Mouse (Mus musculus) heart, adult 2 months (tissue): ENCODE results near the gene Afap1l2. TPM values are rescaled to one million over a fixed set of nuclear protein-coding genes. Genes with fewer than 3 reads are reported as not detected.

Source experiments
- DNase-seq, 2 experiments: peaks; one replicate each; pipeline ENCODE4 v3.0.0; 2021
- H3K27ac ChIP-seq: fragments of 200-600 bp; 2 replicates; pipeline ENCODE4 v1.8.1; 2022
- H3K27me3 ChIP-seq: fragments of 200-500 bp; 2 replicates; pipeline ENCODE4 v1.6.1; 2012; ENCODE audit warnings: mild to moderate bottlenecking, low read length, inconsistent platforms, mixed read lengths; ENCODE audit not compliant: control insufficient read depth, insufficient read depth
- H3K36me3 ChIP-seq: fragments of 200-500 bp; 2 replicates; pipeline ENCODE4 v1.6.1; 2012; ENCODE audit warnings: low read length, inconsistent platforms; ENCODE audit not compliant: control insufficient read depth, insufficient read depth
- H3K4me1 ChIP-seq: fragments of 200-500 bp; 2 replicates; pipeline ENCODE4 v1.6.1; 2011; ENCODE audit warnings: low read length; ENCODE audit not compliant: control insufficient read depth, insufficient read depth
- H3K4me3 ChIP-seq: fragments of 200-600 bp; 2 replicates; pipeline ENCODE4 v1.8.1; 2022
- H3K79me2 ChIP-seq: fragments of 200-500 bp; replicated peaks from 2 replicates; pipeline ENCODE4 v1.6.1; 2012; ENCODE audit warnings: mild to moderate bottlenecking, inconsistent platforms, low read length, moderate library complexity, mixed read lengths; ENCODE audit not compliant: control insufficient read depth, insufficient read depth
- H3K9ac ChIP-seq: fragments of 200-500 bp; 2 replicates; pipeline ENCODE4 v1.6.1; 2012; ENCODE audit warnings: low read depth, mild to moderate bottlenecking, control low read depth, inconsistent platforms, low read length, mixed read lengths
- CTCF ChIP-seq: fragments of 200-600 bp; IDR thresholded peaks from 2 replicates; pipeline ENCODE4 v1.8.1; 2022; ENCODE audit warnings: antibody characterized with exemption, mild to moderate bottlenecking, moderate library complexity
- EP300 ChIP-seq: fragments of 200-500 bp; IDR thresholded peaks from 2 replicates; pipeline ENCODE4 v1.6.1; 2011; ENCODE audit warnings: low read depth, low read length, control low read depth; ENCODE audit not compliant: insufficient read depth
- POLR2A ChIP-seq: fragments of 200-500 bp; IDR thresholded peaks from 2 replicates; pipeline ENCODE4 v1.6.1; 2011; ENCODE audit warnings: mild to moderate bottlenecking, low read depth, low read length, control low read depth; ENCODE audit not compliant: insufficient read depth
- WGBS: fragments of 180-500 bp; shearing (Covaris S2); methylation state at CpG from one replicate; pipeline ENCODE4 v1.1.7; 2018; 5-methylcytosine and 5-hydroxymethylcytosine counted together
- intact Hi-C: fragments of 180-260 bp; cut with DNase I; formaldehyde crosslinking; loops from one replicate; pipeline ENCODE4 v1.15.1; 2025
- polyA plus RNA-seq: library from polyadenylated mRNA; depleted of rRNA; stranded (reverse); fragments of >200 nt; gene quantifications from 2 replicates; pipeline ENCODE4 v1.2.3, GENCODE M21; 2012
- total RNA-seq, 2 experiments: library from RNA; stranded (reverse); gene quantifications; 2 replicates each; pipeline ENCODE4 v1.2.3; 2021

Afap1l2 gene
- total and polyA plus RNA-seq, 3 experiments, result 1.8 to 3.6 (median 3.6) TPM

DNA sequence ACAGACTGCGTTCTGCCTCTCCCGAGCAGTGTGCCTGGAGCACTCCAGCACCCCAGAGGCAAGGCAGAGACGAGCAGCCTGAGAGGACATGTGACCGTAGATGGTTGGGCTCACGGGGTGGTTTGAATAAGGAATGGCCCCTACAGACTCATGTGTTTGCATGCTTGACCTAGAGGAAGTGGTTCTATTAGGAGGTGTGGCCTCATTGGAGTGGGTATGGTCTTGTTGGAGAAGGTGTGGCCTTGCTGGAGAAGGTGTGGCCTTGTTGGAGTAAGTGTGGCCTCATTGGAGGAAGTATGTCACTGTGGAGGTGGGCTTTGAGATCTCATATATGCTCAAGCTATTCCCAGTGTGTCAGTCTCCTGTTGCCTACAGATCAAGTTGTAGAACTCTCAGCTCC is 70.1 kb downstream of the Afap1l2 start:
- Histone ChIP-seq H3K27me3 (no peaks in the 10 kb centered on the region), H3K4me1 (peaks cover 7% of the 10 kb centered on the region), H3K79me2 (no peaks in the 10 kb centered on the region), H3K27ac (no peak overlapping the region), H3K9ac (no peak overlapping the region), H3K4me3 (no peak overlapping the region), H3K36me3 (no peaks in the 10 kb centered on the region)
- WGBS, result 94% methylated on average over 5 of the region's 5 CpGs
- no peak for DNase-seq
- intact Hi-C loops, result no loop called here
- TF ChIP-seq CTCF, result no peak
- TF ChIP-seq POLR2A, result no peak
- TF ChIP-seq EP300, result no peak

GRCm38 (mm10) chr19:56936253-56936652 is 71.8 kb downstream of the Afap1l2 start:
- Histone ChIP-seq H3K4me3 (no peak overlapping the region), H3K36me3 (no peaks in the 10 kb centered on the region), H3K9ac (no peak overlapping the region), H3K27me3 (no peaks in the 10 kb centered on the region), H3K79me2 (no peaks in the 10 kb centered on the region), H3K4me1 (peaks cover 7% of the 10 kb centered on the region), H3K27ac (no peak overlapping the region)
- intact Hi-C loops, result no loop called here
- TF ChIP-seq POLR2A (no peak), CTCF (no peak), EP300 (no peak)
- WGBS, result 96% methylated on average over 8 of the region's 8 CpGs
- no peak for DNase-seq

DNA sequence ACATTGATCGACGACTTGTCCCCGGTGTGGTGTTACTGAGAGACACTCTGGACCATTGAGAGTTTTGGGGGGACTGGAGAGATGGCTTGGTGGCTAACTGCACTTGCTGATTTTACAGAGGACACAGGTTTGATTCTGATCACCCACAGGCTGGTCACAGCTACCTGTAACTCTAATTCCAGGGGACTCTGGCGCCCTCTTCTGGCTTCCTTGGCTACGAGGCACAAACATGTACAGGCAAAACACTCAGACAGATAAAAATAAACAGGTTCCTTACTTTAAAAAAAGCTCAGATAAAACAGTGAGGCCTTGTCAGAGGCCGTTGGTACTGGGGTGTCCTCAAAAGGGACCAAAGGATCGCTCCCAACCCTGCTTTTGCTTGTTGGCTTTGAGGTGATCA is 72.3 kb downstream of the Afap1l2 start:
- Histone ChIP-seq H3K27me3 (no peaks in the 10 kb centered on the region), H3K36me3 (no peaks in the 10 kb centered on the region), H3K9ac (no peak overlapping the region), H3K27ac (no peak overlapping the region), H3K79me2 (no peaks in the 10 kb centered on the region), H3K4me3 (no peak overlapping the region), H3K4me1 (peaks cover 7% of the 10 kb centered on the region)
- intact Hi-C loops, result no loop called here
- no peak for DNase-seq
- 90% methylated on average over 7 of the region's 7 CpGs for WGBS
- TF ChIP-seq CTCF (peak; percentile 41), EP300 (no peak), POLR2A (no peak)

GRCm38 (mm10) chr19:56935111-56935510 is 72.9 kb downstream of the Afap1l2 start:
- 87% methylated on average over 6 of the region's 6 CpGs for WGBS
- no peak for DNase-seq
- intact Hi-C loops, result no loop called here
- Histone ChIP-seq H3K4me3 (no peak overlapping the region), H3K4me1 (peaks cover 5% of the 10 kb centered on the region), H3K27me3 (no peaks in the 10 kb centered on the region), H3K79me2 (no peaks in the 10 kb centered on the region), H3K36me3 (no peaks in the 10 kb centered on the region), H3K9ac (no peak overlapping the region), H3K27ac (no peak overlapping the region)
- TF ChIP-seq CTCF (no peak), EP300 (no peak), POLR2A (no peak)

GRCm38 (mm10) chr19:56933800-56934199 is 74.2 kb downstream of the Afap1l2 start:
- Histone ChIP-seq H3K36me3 (no peaks in the 10 kb centered on the region), H3K4me3 (no peak overlapping the region), H3K27me3 (no peaks in the 10 kb centered on the region), H3K79me2 (no peaks in the 10 kb centered on the region), H3K4me1 (peaks cover 6% of the 10 kb centered on the region), H3K27ac (no peak overlapping the region), H3K9ac (no peak overlapping the region)
- WGBS, result 91% methylated on average over 3 of the region's 3 CpGs
- intact Hi-C loops, result no loop called here
- TF ChIP-seq CTCF (no peak), EP300 (no peak), POLR2A (no peak)
- no peak for DNase-seq

- Histone ChIP-seq H3K4me1 (peaks cover 6% of the 10 kb centered on the region), H3K36me3 (no peaks in the 10 kb centered on the region), H3K27ac (no peak overlapping the region; the same call in 1 of the 2 replicates), H3K27me3 (no peaks in the 10 kb centered on the region), H3K9ac (no peak overlapping the region), H3K79me2 (no peaks in the 10 kb centered on the region), H3K4me3 (no peak overlapping the region)
- DNase-seq, result no peak
- WGBS, result 80% methylated on average over 9 of the region's 9 CpGs
- TF ChIP-seq EP300, result no peak
- peak; percentile 20; the same call in 1 of the 2 replicates for TF ChIP-seq CTCF
- intact Hi-C loops, result no loop called here
Measured at GRCm38 (mm10) chr19:56930029-56930428, 78.0 kb downstream of the Afap1l2 start.
